Mouse (Mus musculus) heart, postnatal 10 days (tissue): ENCODE data around the gene Slc25a34. TPM values are rescaled to one million over a fixed set of nuclear protein-coding genes. Genes with fewer than 3 reads are reported as not detected.
A peak's percentile ranks its signal among the peaks of the same experiment; 100 is the strongest.

ENCODE experiments used
- DNase-seq, 2 experiments: peaks; one replicate each; pipeline ENCODE4 v3.0.0; 2021
- intact Hi-C: fragments of 180-260 bp; cut with DNase I; formaldehyde crosslinking; loops from one replicate; pipeline ENCODE4 v1.15.1; 2025
- total RNA-seq, 2 experiments: library from RNA; stranded (reverse); gene quantifications; 2 replicates each; pipeline ENCODE4 v1.2.3; 2021

Slc25a34 gene
- 10 to 100 TPM; 81.1 to 84.5 TPM for total RNA-seq

- intact Hi-C loops = loop anchor here (2.0 kb wide), 1 partner anchor 221 kb away; no protein-coding TSS in a partner anchor
These were observed at the start of gene Slc25a34 for GRCm38 (mm10) chr4:141623666-141624065. Gene Slc25a34 (minus strand): TSS chr4:141623821.

GRCm38 (mm10) chr4:141672325-141672724 is 48.7 kb upstream of the Slc25a34 start:
- intact Hi-C loops = no loop called here
- no peak for DNase-seq

More at GRCm38 (mm10) chr4:141623666-141624065, at the start of gene Slc25a34:
- peak; percentile 90 to 92 for DNase-seq

- intact Hi-C loops = no loop called here
These were observed 47.8 kb upstream of the Slc25a34 start for GRCm38 (mm10) chr4:141671389-141671788.

GRCm38 (mm10) chr4:141669898-141670712 is 46.5 kb upstream of the Slc25a34 start:
- intact Hi-C loops = no loop called here
- DNase-seq = no peak

More at GRCm38 (mm10) chr4:141671389-141671788, 47.8 kb upstream of the Slc25a34 start:
- DNase-seq = no peak

GRCm38 (mm10) chr4:141664799-141665198 is 41.2 kb upstream of the Slc25a34 start, which contains the start of gene Plekhm2:
Gene Plekhm2 (minus strand): TSS chr4:141664899.
- intact Hi-C loops = loop anchor here (2.0 kb wide), 2 partner anchors 16 to 54 kb away; no protein-coding TSS in a partner anchor
- no peak for DNase-seq

DNA sequence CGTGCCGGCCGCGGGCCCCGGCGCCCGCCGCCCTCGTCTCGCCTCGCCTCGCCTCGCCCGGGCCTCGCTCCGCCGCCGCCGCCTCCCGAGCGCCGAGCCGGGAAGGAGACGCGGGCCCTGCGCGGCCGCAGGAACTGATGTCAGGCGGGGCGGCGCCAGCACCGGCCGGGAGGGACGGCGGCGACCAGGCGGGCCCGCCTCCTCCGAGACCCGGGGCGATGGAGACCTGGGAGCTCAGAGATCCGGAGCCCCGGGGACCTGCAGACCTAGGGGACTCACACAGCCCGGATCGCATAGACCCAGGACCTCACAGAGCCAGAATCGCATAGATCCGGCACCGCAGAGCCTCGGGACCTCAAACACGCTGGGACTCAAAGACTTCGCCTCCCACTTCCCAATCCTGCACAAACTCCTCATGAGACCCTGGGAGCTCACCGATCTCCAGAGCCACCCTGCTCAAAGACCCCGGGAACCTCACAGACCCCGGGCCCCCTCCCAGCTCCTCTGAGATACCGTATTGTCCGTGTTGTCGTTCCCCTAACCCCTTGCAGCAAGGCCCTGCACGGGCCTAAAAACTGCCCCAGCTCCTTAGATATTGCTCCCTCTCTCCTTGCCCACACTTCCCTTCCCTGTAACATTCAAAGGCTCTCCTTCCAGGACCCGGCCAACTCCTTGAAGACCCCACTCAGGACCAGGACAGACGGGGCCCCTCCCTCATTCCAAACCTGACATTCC is 40.6 kb upstream of the Slc25a34 start:
- intact Hi-C loops = loop anchor here (2.0 kb wide), 2 partner anchors 17 to 55 kb away; no protein-coding TSS in a partner anchor
- DNase-seq = peak; percentile 84

DNA sequence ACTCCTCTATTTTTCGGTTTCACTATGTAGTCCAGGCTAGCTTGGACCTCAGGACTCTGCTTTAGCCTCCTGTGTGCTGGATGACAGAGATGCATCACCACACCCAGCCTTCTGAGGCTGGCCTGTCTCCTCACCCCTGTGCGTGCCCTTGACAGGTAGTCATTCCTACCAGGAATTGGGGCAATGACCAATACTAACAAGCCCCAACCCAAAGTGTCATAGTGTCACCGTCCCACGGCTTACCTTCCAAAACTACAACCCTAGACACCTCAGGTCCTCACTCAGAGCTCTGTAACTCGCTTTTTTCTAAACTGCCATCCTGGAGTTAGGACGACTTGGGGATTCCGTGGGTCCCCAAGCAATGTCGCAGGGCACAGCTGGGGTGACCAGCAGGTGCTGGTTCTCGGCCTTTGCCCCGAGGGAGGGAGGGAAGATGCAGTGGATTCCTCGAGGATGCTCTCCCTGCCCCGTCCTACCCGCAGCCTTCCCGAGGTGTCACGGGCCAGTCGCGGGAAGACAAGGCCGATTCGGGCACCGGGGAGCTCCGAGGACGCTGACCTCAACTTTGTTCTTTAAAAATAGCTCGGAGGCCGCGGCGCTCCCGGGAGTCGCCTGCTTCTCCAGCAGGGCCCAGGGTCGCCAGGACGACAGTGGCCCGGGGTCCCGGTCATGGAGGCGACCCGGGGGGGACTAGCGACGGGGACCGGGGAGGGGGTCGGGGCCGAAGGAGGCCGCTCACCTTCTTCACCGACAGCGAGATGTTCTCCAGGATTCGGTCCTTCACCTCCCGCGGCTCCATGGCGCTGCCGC is 39.7 kb upstream of the Slc25a34 start:
- intact Hi-C loops = no loop called here
- peak; percentile 64 to 69 for DNase-seq

DNA sequence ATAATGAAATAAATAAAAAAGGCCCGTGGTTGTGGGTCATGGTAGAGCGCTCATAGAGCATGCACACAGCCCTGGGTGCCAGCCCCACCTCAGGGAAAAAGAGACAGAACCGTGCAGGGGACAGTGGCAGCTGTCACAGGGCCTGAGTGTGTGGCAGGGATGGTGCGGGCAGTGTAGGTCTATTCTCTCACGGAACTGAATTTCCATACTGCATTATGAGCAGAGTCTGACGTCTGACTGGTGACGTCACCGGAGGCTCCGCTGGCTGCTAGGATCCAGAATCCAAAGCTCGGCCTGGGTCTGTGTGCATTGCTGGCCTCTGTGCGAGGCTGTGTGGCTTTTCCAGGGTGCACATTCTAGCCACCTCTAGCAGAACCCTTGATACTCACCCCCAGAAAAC is 37.3 kb upstream of the Slc25a34 start:
- intact Hi-C loops = no loop called here
- DNase-seq = no peak

DNA sequence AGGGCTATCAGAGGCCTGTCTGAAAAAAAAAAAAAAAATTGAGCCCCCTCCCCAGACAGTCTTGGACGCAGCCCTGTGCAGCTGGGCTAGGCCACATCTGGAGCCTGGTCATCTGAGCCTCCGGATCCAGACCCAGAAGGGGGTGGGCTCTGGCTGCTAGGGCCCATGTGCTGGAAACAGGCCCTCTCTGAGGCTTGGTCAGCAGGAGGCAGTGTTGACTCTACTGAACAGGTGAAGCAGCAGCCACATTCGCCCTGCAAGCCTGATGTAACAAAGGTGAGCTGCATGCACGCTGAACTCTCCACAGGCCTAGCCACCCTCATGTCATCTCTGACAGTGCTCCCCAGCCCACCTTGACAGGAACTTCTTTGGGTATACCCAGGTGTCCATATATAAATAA is 36.1 kb upstream of the Slc25a34 start:
- DNase-seq = peak in 1 of 2 experiments; percentile 46
- intact Hi-C loops = no loop called here

GRCm38 (mm10) chr4:141658846-141659484 is 35.3 kb upstream of the Slc25a34 start:
- intact Hi-C loops = no loop called here
- DNase-seq = no peak

DNA sequence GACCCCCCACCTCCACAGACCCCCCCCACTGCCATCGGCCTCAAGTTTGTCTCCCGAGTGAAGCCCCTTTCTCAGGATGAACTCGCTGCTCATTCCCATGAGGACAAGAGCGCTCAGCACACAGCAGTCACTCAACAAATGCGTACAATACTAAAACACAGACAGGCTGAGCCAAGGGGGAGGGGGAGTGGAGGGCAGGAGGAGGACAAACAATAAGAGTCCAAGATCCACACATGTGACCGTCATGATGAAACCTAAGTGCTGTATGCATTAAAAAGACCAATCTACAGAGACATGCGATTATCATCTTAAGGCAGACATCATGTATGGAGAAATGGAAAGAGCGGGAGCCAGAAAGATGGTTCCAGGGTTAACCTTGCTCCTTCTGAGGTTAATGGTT is 33.3 kb upstream of the Slc25a34 start:
- intact Hi-C loops = no loop called here
- DNase-seq = no peak

DNA sequence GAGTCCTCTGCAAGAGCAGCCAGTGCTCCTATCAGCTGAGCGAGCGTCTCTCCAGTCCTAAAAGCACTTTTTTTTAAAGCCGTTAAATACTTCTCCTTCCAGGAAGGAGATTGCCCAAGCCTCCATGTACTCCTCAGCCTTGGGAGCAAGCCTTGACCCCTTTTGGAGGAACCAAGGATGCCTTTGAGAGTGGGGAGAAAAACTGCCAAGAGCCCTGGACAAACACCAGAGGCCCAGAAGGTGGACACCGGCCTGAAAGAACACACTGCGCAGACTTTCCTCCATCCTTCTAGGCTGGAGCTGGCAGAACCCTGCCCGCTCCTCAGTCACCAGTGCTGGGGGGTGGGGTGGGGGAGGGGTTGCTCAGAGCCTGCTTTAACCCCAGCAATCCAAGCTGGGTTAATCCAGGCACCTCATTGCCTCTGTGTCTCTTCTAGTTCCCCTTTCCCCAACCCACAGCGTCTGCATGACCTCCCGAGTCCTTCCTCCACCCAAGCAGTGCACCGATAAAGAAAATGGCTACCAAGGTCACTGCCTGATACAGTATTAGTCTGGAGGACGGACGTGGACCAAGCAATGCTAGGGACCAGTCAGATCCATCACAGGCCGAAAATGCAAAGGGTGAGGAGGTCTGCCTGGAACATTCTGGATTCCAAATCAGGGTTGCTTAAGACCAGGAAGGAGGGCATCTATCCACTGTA is 32.4 kb upstream of the Slc25a34 start:
- DNase-seq = peak; percentile 48 to 51
- intact Hi-C loops = no loop called here

DNA sequence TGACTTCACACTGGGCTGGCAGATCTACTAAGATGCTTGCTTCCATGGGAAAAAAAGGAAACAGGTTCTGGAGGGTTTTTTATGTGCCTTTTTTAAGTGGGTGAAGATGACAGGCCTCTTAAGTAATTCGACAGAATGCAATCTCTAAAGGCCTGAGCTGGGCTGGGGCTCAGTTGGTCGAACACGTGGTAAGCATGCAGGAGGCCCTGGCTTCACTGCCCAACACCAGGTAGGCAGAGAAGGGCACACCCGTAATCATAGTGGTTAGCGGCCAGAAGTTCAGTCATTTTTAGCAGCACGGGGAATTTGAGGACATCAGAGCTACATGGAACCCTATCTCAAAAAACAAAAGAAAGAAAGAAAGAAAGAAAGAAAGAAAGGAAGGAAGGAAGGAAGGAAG is 30.9 kb upstream of the Slc25a34 start:
- peak in 1 of 2 experiments; percentile 55 for DNase-seq
- intact Hi-C loops = no loop called here

- intact Hi-C loops = no loop called here
- no peak for DNase-seq
These were observed 30.2 kb upstream of the Slc25a34 start for GRCm38 (mm10) chr4:141653813-141654212.

DNA sequence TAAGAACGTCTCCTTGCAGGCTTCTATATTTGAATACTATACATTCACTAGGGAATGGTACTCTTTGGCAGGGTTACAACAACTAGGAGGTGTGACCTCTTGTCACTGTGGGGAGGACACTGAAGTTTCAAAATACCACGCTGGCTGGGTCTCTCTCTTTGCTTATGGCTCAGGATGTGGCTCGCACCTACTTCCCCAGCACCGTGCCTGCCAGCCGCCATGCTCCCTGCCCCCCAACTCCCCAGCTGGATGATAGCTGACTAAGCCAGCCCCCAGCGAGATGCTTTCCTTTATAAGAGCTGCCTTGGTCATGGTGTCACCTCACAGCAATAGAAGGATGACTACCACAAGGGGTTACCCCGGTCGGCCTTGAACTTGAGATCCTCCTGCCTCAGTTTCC is 29.4 kb upstream of the Slc25a34 start:
- DNase-seq = no peak
- intact Hi-C loops = no loop called here

DNA sequence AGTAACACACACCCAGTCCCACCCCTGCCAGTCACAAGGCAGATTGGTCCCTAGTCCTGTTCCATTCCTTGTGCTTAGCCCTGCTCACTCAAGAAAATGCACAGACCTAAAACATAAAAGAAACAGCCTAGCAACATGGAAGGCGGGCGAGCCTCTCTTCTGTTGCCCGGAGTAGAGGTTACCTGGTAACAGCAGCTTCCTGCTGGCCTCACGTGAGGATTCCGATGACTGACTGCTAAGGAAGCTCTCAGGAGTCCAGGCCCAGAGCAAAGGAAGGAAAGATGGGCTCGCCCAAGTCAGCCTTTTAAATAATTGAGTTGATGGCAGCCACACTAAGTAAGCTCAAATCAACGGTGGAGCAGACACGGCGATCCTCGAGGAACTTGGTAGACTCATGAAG is 28.3 kb upstream of the Slc25a34 start:
- no peak for DNase-seq
- intact Hi-C loops = no loop called here

GRCm38 (mm10) chr4:141651286-141651685 is 27.7 kb upstream of the Slc25a34 start:
- intact Hi-C loops = no loop called here
- peak in 1 of 2 experiments; percentile 43 for DNase-seq

GRCm38 (mm10) chr4:141649244-141649643 is 25.6 kb upstream of the Slc25a34 start:
- intact Hi-C loops = no loop called here
- no peak for DNase-seq

- peak in 1 of 2 experiments; percentile 80 for DNase-seq
- intact Hi-C loops = no loop called here
These were observed 24.6 kb upstream of the Slc25a34 start for GRCm38 (mm10) chr4:141648262-141648661.

DNA sequence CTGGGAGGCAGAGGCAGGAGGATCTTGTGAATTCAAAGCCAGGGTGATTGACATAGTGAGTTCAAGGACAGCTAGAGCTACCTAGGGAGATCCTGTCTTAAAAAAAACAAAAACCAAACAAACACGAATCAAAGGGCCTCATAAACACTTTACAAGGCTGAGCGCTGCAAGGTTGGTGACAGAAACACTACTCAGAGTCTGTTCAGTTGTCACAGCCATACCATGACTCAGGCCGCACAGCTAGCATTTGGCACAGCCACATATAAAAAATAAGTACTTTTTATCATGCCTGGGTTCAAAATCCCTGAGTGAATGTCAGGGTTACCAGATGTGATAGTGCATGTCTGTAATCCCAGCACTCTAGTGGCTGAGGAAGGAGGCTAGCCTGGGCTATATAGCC is 23.6 kb upstream of the Slc25a34 start:
- DNase-seq = no peak
- intact Hi-C loops = no loop called here
